Mouse (Mus musculus): ENCODE measurements around the gene H2-DMb1. TPM values are rescaled to one million over a fixed set of nuclear protein-coding genes. Genes with fewer than 3 reads are reported as not detected.
A peak's percentile ranks its signal among the peaks of the same experiment; 100 is the strongest.

The H2-DMb1 gene
- polyA plus RNA-seq, 1 experiment from 2014 or later: 0.39 TPM

- DNase-seq (ENCODE audit: low spot score): no peak
- Histone ChIP-seq H3K36me3 (no peaks in the 10 kb centered on the region), H3K27me3 (ENCODE audit: low read depth, poor library complexity, severe bottlenecking) (peaks cover 86% of the 10 kb centered on the region), H3K4me3 (peak within 1 kb of the TSS; percentile 75), H3K4me1 (peaks cover 16% of the 10 kb centered on the region), H3K27ac (replicated peaks) (peak within 1 kb of the TSS; percentile 70), H3K9me3 (replicated peaks) (no peaks in the 10 kb centered on the region)
- WGBS: 65% methylated on average over 5 of the region's 5 CpGs
These were observed 50.6 kb downstream of the H2-DMb1 start, which contains the start of gene Tap2 for GRCm38 (mm10) chr17:34203444-34203843. TSS of gene Tap2 (plus strand) at chr17:34203527.

GRCm38 (mm10) chr17:34204303-34205010 lies 51.6 kb downstream of the H2-DMb1 start:
- H3K4me3 ChIP-seq: peak overlapping the region; percentile 75
- peaks cover 83% of the 10 kb centered on the region for H3K27me3 ChIP-seq (ENCODE audit: low read depth, poor library complexity, severe bottlenecking)
- H3K36me3 ChIP-seq: no peaks in the 10 kb centered on the region
- peak overlapping the region; percentile 70 for H3K27ac ChIP-seq (replicated peaks)
- H3K4me1 ChIP-seq: peaks cover 13% of the 10 kb centered on the region
- DNase-seq (ENCODE audit: low spot score): peak; percentile 82
- 2% methylated on average over 44 of the region's 44 CpGs for WGBS
- 0 out of 2 replicates have a peak, but pooled peaks cover under 1% of the 10 kb centered on the region for H3K9me3 ChIP-seq (replicated peaks)

- 15% methylated on average over 18 of the region's 18 CpGs for WGBS
- peaks cover 5% of the 10 kb centered on the region; the same call in 1 of the 2 replicates for H3K9me3 ChIP-seq (replicated peaks)
- peaks cover 13% of the 10 kb centered on the region for H3K4me1 ChIP-seq
- DNase-seq (ENCODE audit: low spot score): no peak
- no peaks in the 10 kb centered on the region for H3K36me3 ChIP-seq
- H3K27me3 ChIP-seq (ENCODE audit: low read depth, poor library complexity, severe bottlenecking): peaks cover 81% of the 10 kb centered on the region
- peak overlapping the region; percentile 75 for H3K4me3 ChIP-seq
- H3K27ac ChIP-seq (replicated peaks): peak overlapping the region; percentile 70
These were observed 52.3 kb downstream of the H2-DMb1 start for GRCm38 (mm10) chr17:34205021-34205745.

GRCm38 (mm10) chr17:34205746-34206176 lies 52.9 kb downstream of the H2-DMb1 start:
- no peak for DNase-seq (ENCODE audit: low spot score)
- peak overlapping the region; percentile 75; the same call in 1 of the 2 replicates for H3K4me3 ChIP-seq
- H3K27me3 ChIP-seq (ENCODE audit: low read depth, poor library complexity, severe bottlenecking): peaks cover 81% of the 10 kb centered on the region
- no peak overlapping the region for H3K27ac ChIP-seq (replicated peaks)
- H3K36me3 ChIP-seq: no peaks in the 10 kb centered on the region
- peaks cover 13% of the 10 kb centered on the region for H3K4me1 ChIP-seq
- WGBS: 16% methylated on average over 9 of the region's 9 CpGs
- peaks cover 5% of the 10 kb centered on the region; the same call in 1 of the 2 replicates for H3K9me3 ChIP-seq (replicated peaks)

- DNase-seq (ENCODE audit: low spot score): no peak
- peaks cover 82% of the 10 kb centered on the region for H3K27me3 ChIP-seq (ENCODE audit: low read depth, poor library complexity, severe bottlenecking)
These were observed 53.9 kb downstream of the H2-DMb1 start for GRCm38 (mm10) chr17:34206731-34207130.

GRCm38 (mm10) chr17:34207456-34207855 lies 54.6 kb downstream of the H2-DMb1 start:
- no peak overlapping the region for H3K27ac ChIP-seq (replicated peaks)
- H3K9me3 ChIP-seq (replicated peaks): peaks cover 5% of the 10 kb centered on the region; the same call in 1 of the 2 replicates
- H3K36me3 ChIP-seq: no peaks in the 10 kb centered on the region
- no peak overlapping the region for H3K4me3 ChIP-seq
- DNase-seq (ENCODE audit: low spot score): no peak
- H3K4me1 ChIP-seq: peaks cover 18% of the 10 kb centered on the region
- WGBS: 65% methylated on average over 3 of the region's 3 CpGs
- H3K27me3 ChIP-seq (ENCODE audit: low read depth, poor library complexity, severe bottlenecking): peaks cover 89% of the 10 kb centered on the region

More at GRCm38 (mm10) chr17:34206731-34207130, 53.9 kb downstream of the H2-DMb1 start:
- H3K36me3 ChIP-seq: no peaks in the 10 kb centered on the region
- no peak overlapping the region for H3K27ac ChIP-seq (replicated peaks)
- peaks cover 16% of the 10 kb centered on the region for H3K4me1 ChIP-seq
- 88% methylated on average over 5 of the region's 5 CpGs for WGBS
- peaks cover 5% of the 10 kb centered on the region; the same call in 1 of the 2 replicates for H3K9me3 ChIP-seq (replicated peaks)
- no peak overlapping the region for H3K4me3 ChIP-seq

- no peaks in the 10 kb centered on the region for H3K36me3 ChIP-seq
- WGBS: 94% methylated on average over 9 of the region's 9 CpGs
- H3K4me3 ChIP-seq: no peak overlapping the region
- peaks cover 90% of the 10 kb centered on the region for H3K27me3 ChIP-seq (ENCODE audit: low read depth, poor library complexity, severe bottlenecking)
- DNase-seq (ENCODE audit: low spot score): no peak
- peaks cover 18% of the 10 kb centered on the region for H3K4me1 ChIP-seq
- peaks cover 5% of the 10 kb centered on the region; the same call in 1 of the 2 replicates for H3K9me3 ChIP-seq (replicated peaks)
- H3K27ac ChIP-seq (replicated peaks): no peak overlapping the region
These were observed 55.0 kb downstream of the H2-DMb1 start for GRCm38 (mm10) chr17:34207866-34208265.

GRCm38 (mm10) chr17:34208421-34208820 lies 55.5 kb downstream of the H2-DMb1 start:
- DNase-seq (ENCODE audit: low spot score): no peak
- H3K27ac ChIP-seq (replicated peaks): no peak overlapping the region
- peaks cover 5% of the 10 kb centered on the region; the same call in 1 of the 2 replicates for H3K9me3 ChIP-seq (replicated peaks)
- no peak overlapping the region for H3K4me3 ChIP-seq
- H3K27me3 ChIP-seq (ENCODE audit: low read depth, poor library complexity, severe bottlenecking): peaks cover 90% of the 10 kb centered on the region
- H3K4me1 ChIP-seq: peaks cover 18% of the 10 kb centered on the region
- no peaks in the 10 kb centered on the region for H3K36me3 ChIP-seq
- WGBS: 22% methylated on average over 10 of the region's 10 CpGs

GRCm38 (mm10) chr17:34209680-34210079 lies 56.8 kb downstream of the H2-DMb1 start:
- H3K27me3 ChIP-seq (ENCODE audit: low read depth, poor library complexity, severe bottlenecking): peaks cover 90% of the 10 kb centered on the region
- peaks cover 5% of the 10 kb centered on the region; the same call in 1 of the 2 replicates for H3K9me3 ChIP-seq (replicated peaks)
- WGBS: 44% methylated on average over 3 of the region's 3 CpGs

More at GRCm38 (mm10) chr17:34209680-34210079, 56.8 kb downstream of the H2-DMb1 start:
- DNase-seq (ENCODE audit: low spot score): no peak
- no peak overlapping the region for H3K27ac ChIP-seq (replicated peaks)
- no peaks in the 10 kb centered on the region for H3K36me3 ChIP-seq
- H3K4me1 ChIP-seq: peaks cover 18% of the 10 kb centered on the region
- no peak overlapping the region for H3K4me3 ChIP-seq

Other genes starting within 250 kb of the H2-DMb1 start
- gene Platr17, start 247.9 kb upstream of the H2-DMb1 start, polyA plus RNA-seq (2016; fragmentation: Nextera tagmentation; extraction: Ambion mirVana): 0.30 TPM in 1 of 2 replicates, not detected in the other
- 77.5 and 82.6 TPM in 2 replicates for gene Daxx, start 243.7 kb upstream of the H2-DMb1 start, polyA plus RNA-seq (2016; fragmentation: Nextera tagmentation; extraction: Ambion mirVana)
- 14.9 and 17.3 TPM in 2 replicates for gene Tapbp, start 237.2 kb upstream of the H2-DMb1 start, polyA plus RNA-seq (2016; fragmentation: Nextera tagmentation; extraction: Ambion mirVana)
- 23.5 and 24.1 TPM in 2 replicates for gene Zbtb22, start 237.2 kb upstream of the H2-DMb1 start, polyA plus RNA-seq (2016; fragmentation: Nextera tagmentation; extraction: Ambion mirVana)
- 43.1 and 46.9 TPM in 2 replicates for gene Rgl2, start 223.5 kb upstream of the H2-DMb1 start, polyA plus RNA-seq (2016; fragmentation: Nextera tagmentation; extraction: Ambion mirVana)
- 214 and 240 TPM in 2 replicates for gene Pfdn6, start 212.7 kb upstream of the H2-DMb1 start, polyA plus RNA-seq (2016; fragmentation: Nextera tagmentation; extraction: Ambion mirVana)
- 47.8 and 52.5 TPM in 2 replicates for gene Wdr46, start 212.4 kb upstream of the H2-DMb1 start, polyA plus RNA-seq (2016; fragmentation: Nextera tagmentation; extraction: Ambion mirVana)
- 4.1 and 6.4 TPM in 2 replicates for gene B3galt4, start 201.6 kb upstream of the H2-DMb1 start, polyA plus RNA-seq (2016; fragmentation: Nextera tagmentation; extraction: Ambion mirVana)
- 53.5 and 61.0 TPM in 2 replicates for gene Vps52, start 197.3 kb upstream of the H2-DMb1 start, polyA plus RNA-seq (2016; fragmentation: Nextera tagmentation; extraction: Ambion mirVana)
- 1,339 and 1,576 TPM in 2 replicates for gene Rps18, start 197.1 kb upstream of the H2-DMb1 start, polyA plus RNA-seq (2016; fragmentation: Nextera tagmentation; extraction: Ambion mirVana)
- gene H2-K1, start 152.7 kb upstream of the H2-DMb1 start, polyA plus RNA-seq (2016; fragmentation: Nextera tagmentation; extraction: Ambion mirVana): 45.7 and 50.3 TPM in 2 replicates
- gene Ring1, start 128.4 kb upstream of the H2-DMb1 start, polyA plus RNA-seq (2016; fragmentation: Nextera tagmentation; extraction: Ambion mirVana): 13.8 and 15.3 TPM in 2 replicates
- 120 and 128 TPM in 2 replicates for gene H2-Ke6, start 125.0 kb upstream of the H2-DMb1 start, polyA plus RNA-seq (2016; fragmentation: Nextera tagmentation; extraction: Ambion mirVana)
- 221 and 227 TPM in 2 replicates for gene Slc39a7, start 121.4 kb upstream of the H2-DMb1 start, polyA plus RNA-seq (2016; fragmentation: Nextera tagmentation; extraction: Ambion mirVana)
- 54.0 and 56.9 TPM in 2 replicates for gene Rxrb, start 121.3 kb upstream of the H2-DMb1 start, polyA plus RNA-seq (2016; fragmentation: Nextera tagmentation; extraction: Ambion mirVana)
- gene Col11a2, start 113.6 kb upstream of the H2-DMb1 start, polyA plus RNA-seq (2016; fragmentation: Nextera tagmentation; extraction: Ambion mirVana): 0.92 and 1.1 TPM in 2 replicates
- gene H2-Oa, start 60.7 kb upstream of the H2-DMb1 start, polyA plus RNA-seq (2016; fragmentation: Nextera tagmentation; extraction: Ambion mirVana): 0.37 and 0.50 TPM in 2 replicates
- gene H2-DMa, start 33.5 kb upstream of the H2-DMb1 start, polyA plus RNA-seq (2016; fragmentation: Nextera tagmentation; extraction: Ambion mirVana): 6.4 and 9.5 TPM in 2 replicates
- 126 and 137 TPM in 2 replicates for gene Brd2, start 30.4 kb upstream of the H2-DMb1 start, polyA plus RNA-seq (2016; fragmentation: Nextera tagmentation; extraction: Ambion mirVana)
- gene H2-DMb2, start 9.8 kb upstream of the H2-DMb1 start, polyA plus RNA-seq (2016; fragmentation: Nextera tagmentation; extraction: Ambion mirVana): 0.12 TPM in 1 of 2 replicates, not detected in the other
- gene Tap1, start 34.5 kb downstream of the H2-DMb1 start, polyA plus RNA-seq (2016; fragmentation: Nextera tagmentation; extraction: Ambion mirVana): 0.93 and 1.3 TPM in 2 replicates
- gene Psmb9, start 34.7 kb downstream of the H2-DMb1 start, polyA plus RNA-seq (2016; fragmentation: Nextera tagmentation; extraction: Ambion mirVana): 0.49 and 0.52 TPM in 2 replicates
- gene Psmb8, start 44.6 kb downstream of the H2-DMb1 start, polyA plus RNA-seq (2016; fragmentation: Nextera tagmentation; extraction: Ambion mirVana): 1.4 and 3.0 TPM in 2 replicates
- 0.53 and 0.63 TPM in 2 replicates for gene Tap2, start 50.5 kb downstream of the H2-DMb1 start, polyA plus RNA-seq (2016; fragmentation: Nextera tagmentation; extraction: Ambion mirVana)
- not detected in 2 replicates for gene H2-Ob, start 85.8 kb downstream of the H2-DMb1 start, polyA plus RNA-seq (2016; fragmentation: Nextera tagmentation; extraction: Ambion mirVana)
- gene H2-Ab1, start 104.6 kb downstream of the H2-DMb1 start, polyA plus RNA-seq (2016; fragmentation: Nextera tagmentation; extraction: Ambion mirVana): 8.3 and 11.1 TPM in 2 replicates
- gene H2-Aa, start 134.8 kb downstream of the H2-DMb1 start, polyA plus RNA-seq (2016; fragmentation: Nextera tagmentation; extraction: Ambion mirVana): not detected in 2 replicates
- gene H2-Eb1, start 152.8 kb downstream of the H2-DMb1 start, polyA plus RNA-seq (2016; fragmentation: Nextera tagmentation; extraction: Ambion mirVana): 1.5 and 2.0 TPM in 2 replicates
- not detected in 2 replicates for gene H2-Eb2, start 172.6 kb downstream of the H2-DMb1 start, polyA plus RNA-seq (2016; fragmentation: Nextera tagmentation; extraction: Ambion mirVana)
- gene Btnl2, start 201.8 kb downstream of the H2-DMb1 start, polyA plus RNA-seq (2016; fragmentation: Nextera tagmentation; extraction: Ambion mirVana): 0.04 TPM in 1 of 2 replicates, not detected in the other
- gene Btnl1, start 224.1 kb downstream of the H2-DMb1 start, polyA plus RNA-seq (2016; fragmentation: Nextera tagmentation; extraction: Ambion mirVana): not detected in 2 replicates
- gene BC051142, start 245.7 kb downstream of the H2-DMb1 start, polyA plus RNA-seq (2016; fragmentation: Nextera tagmentation; extraction: Ambion mirVana): 1.8 and 3.1 TPM in 2 replicates